Mouse (Mus musculus): ENCODE measurements around the gene Olfr684. TPM values are rescaled to one million over a fixed set of nuclear protein-coding genes. Genes with fewer than 3 reads are reported as not detected.

Olfr684 gene
- total RNA-seq (2021), result not detected
- long read RNA-seq, experiment 1, result 0 reads
- long read RNA-seq, experiment 2, result 0 reads

GRCm38 (mm10) chr7:105163553-105163952 is at the start of gene Olfr684:
Gene Olfr684, minus strand, starts transcription at chr7:105163653.
- DNase-seq (ENCODE audit: low spot score in 2 of 2), result no peak

- no peak for DNase-seq (ENCODE audit: low spot score in 2 of 2)
Measured at GRCm38 (mm10) chr7:105207385-105207784, 43.9 kb upstream of the Olfr684 start, which contains the start of gene Olfr686. Gene Olfr686, minus strand, starts transcription at chr7:105207485.

- no peak for DNase-seq (ENCODE audit: low spot score in 2 of 2)
Measured at GRCm38 (mm10) chr7:105185912-105186311, 22.5 kb upstream of the Olfr684 start, which contains the start of gene Olfr685. Gene Olfr685, minus strand, starts transcription at chr7:105186012.

- no peak for DNase-seq (ENCODE audit: low spot score in 2 of 2)
Measured at GRCm38 (mm10) chr7:105170773-105171172, 7.3 kb upstream of the Olfr684 start.

GRCm38 (mm10) chr7:105146912-105147311 is 16.5 kb downstream of the Olfr684 start, which contains the start of gene Olfr683:
Gene Olfr683, minus strand, starts transcription at chr7:105147012.
- no peak for DNase-seq (ENCODE audit: low spot score in 2 of 2)

GRCm38 (mm10) chr7:105141275-105141674 is 22.2 kb downstream of the Olfr684 start:
- no peak for DNase-seq (ENCODE audit: low spot score in 2 of 2)

GRCm38 (mm10) chr7:105116536-105116935 is 46.9 kb downstream of the Olfr684 start, which contains the start of gene Olfr681:
Gene Olfr681, plus strand, starts transcription at chr7:105116836.
- DNase-seq (ENCODE audit: low spot score in 2 of 2), result no peak

Other genes with a start within 250 kb of the Olfr684 start
- not detected for gene Olfr667, start 242.2 kb downstream of the Olfr684 start, total RNA-seq (2021)
- gene Olfr668, start 235.6 kb downstream of the Olfr684 start, total RNA-seq (2021), result not detected
- not detected for gene Olfr669, start 229.4 kb downstream of the Olfr684 start, total RNA-seq (2021)
- not detected for gene Olfr670, start 201.0 kb downstream of the Olfr684 start, total RNA-seq (2021)
- not detected for gene Olfr671, start 184.5 kb downstream of the Olfr684 start, total RNA-seq (2021)
- not detected for gene Olfr672, start 161.6 kb downstream of the Olfr684 start, total RNA-seq (2021)
- gene Olfr675, start 135.2 kb downstream of the Olfr684 start, total RNA-seq (2021), result not detected
- gene Olfr676, start 131.0 kb downstream of the Olfr684 start, total RNA-seq (2021), result not detected
- not detected for gene Olfr677, start 112.3 kb downstream of the Olfr684 start, total RNA-seq (2021)
- gene Olfr678, start 99.2 kb downstream of the Olfr684 start, total RNA-seq (2021), result not detected
- not detected for gene Olfr679, start 82.4 kb downstream of the Olfr684 start, total RNA-seq (2021)
- gene Olfr680-ps1, start 70.8 kb downstream of the Olfr684 start, total RNA-seq (2021), result not detected
- gene Olfr681, start 46.8 kb downstream of the Olfr684 start, total RNA-seq (2021), result not detected
- not detected for gene Olfr683, start 16.6 kb downstream of the Olfr684 start, total RNA-seq (2021)
- not detected for gene Olfr685, start 22.4 kb upstream of the Olfr684 start, total RNA-seq (2021)
- not detected for gene Olfr686, start 43.8 kb upstream of the Olfr684 start, total RNA-seq (2021)
- not detected for gene Olfr688, start 124.4 kb upstream of the Olfr684 start, total RNA-seq (2021)
- not detected for gene Olfr689, start 147.5 kb upstream of the Olfr684 start, total RNA-seq (2021)
- gene Olfr690, start 170.5 kb upstream of the Olfr684 start, total RNA-seq (2021), result not detected
- not detected for gene Olfr691, start 178.6 kb upstream of the Olfr684 start, total RNA-seq (2021)
- not detected for gene Olfr692, start 204.6 kb upstream of the Olfr684 start, total RNA-seq (2021)
- not detected for gene Gm5901, start 211.4 kb upstream of the Olfr684 start, total RNA-seq (2021)
- gene Fam160a2, start 236.4 kb upstream of the Olfr684 start, total RNA-seq (2021), result 10 to 100 TPM; 21.0 to 24.9 TPM
- gene Cnga4, start 240.9 kb upstream of the Olfr684 start, total RNA-seq (2021), result not detected